Mouse (Mus musculus) ovary, postnatal 36 days (tissue): ENCODE measurements around the gene Slc2a2.

Experiments used
- DNase-seq: peaks from one replicate; pipeline ENCODE4 v3.0.0; 2022; ENCODE audit warnings: low spot score, mixed read lengths

Slc2a2 gene

GRCm38 (mm10) chr3:28697797-28698196 is at the start of gene Slc2a2:
Slc2a2 (plus strand) TSS chr3:28697903.
- no peak for DNase-seq

GRCm38 (mm10) chr3:28652574-28652973 is 45.1 kb upstream of the Slc2a2 start:
- DNase-seq = no peak

- DNase-seq = no peak
Measured at GRCm38 (mm10) chr3:28653043-28653442, 44.7 kb upstream of the Slc2a2 start.

DNA sequence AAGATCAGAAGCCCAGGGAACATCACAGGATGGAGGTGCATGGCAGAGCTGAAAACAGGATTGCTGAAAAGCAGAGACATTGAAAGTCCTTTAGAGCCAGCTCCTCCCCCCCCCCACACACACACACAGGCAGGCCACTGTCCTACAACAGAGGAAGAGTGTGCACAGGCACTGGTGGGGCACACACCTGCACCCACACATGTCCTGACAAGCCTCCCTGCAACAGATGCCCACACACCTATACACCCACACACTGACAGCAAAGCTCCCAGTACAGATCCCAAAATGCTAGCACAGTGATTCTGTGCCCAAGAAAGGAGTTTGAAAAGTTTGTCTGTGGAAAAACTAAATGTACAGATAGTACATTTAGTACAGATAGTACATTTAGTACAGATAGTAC is 43.0 kb upstream of the Slc2a2 start:
- no peak for DNase-seq

DNA sequence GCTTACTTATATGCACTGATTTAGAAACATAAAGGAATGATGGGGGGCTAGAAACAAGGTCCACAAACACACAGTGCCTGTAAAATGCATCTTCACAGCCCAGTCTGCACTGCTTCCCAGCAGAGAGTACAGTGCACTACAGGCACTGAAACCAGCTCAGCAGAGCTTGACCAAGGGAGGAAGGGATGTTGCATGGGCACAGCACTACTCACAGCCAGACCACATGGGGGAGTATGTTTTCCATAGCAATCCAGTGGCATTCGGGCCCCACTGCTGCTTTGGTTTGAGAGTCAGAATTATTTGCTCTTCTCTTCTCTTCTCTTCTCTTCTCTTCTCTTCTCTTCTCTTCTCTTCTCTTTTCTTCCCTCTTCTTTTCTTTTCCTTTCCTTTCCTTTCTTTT is 39.4 kb upstream of the Slc2a2 start:
- DNase-seq = no peak

GRCm38 (mm10) chr3:28680851-28681250 is 16.9 kb upstream of the Slc2a2 start:
- DNase-seq = no peak

DNA sequence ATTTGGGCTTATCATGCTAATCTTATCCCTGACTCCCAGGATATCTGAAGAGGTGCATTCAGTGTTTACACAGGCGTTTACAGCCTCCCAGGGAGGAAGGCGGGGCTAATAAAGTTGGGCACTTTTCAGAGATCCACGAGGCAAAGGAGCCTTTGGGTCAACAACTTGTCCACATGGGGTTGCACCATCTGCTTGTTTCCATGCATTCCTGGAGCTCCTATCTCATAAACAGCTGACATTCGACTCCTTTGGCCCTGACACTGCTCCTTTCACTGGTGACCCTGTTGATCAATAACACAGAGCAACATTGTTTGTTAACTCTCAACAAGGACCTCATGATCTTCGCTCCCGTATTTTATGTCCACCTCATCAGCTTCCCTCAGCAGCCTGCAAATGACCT is 15.8 kb upstream of the Slc2a2 start:
- no peak for DNase-seq

DNA sequence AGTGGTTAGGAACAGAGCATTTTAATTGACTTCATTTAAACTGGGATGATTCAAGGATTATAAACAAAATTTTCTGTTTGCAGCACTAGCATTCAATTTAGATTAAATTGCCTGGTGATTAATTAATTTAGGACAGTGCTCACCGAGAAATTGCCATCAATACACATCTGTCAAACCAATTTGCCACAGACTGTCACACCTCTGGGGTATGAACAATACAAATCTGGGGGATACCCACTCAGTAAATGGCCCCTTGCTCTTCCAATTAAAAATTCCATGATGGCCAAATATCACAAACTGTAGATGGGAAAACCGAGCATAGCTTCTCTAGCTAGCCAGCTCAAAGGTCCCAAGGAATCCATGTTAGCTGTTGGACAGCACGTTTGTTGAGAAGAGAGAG is 15.3 kb upstream of the Slc2a2 start:
- no peak for DNase-seq

GRCm38 (mm10) chr3:28685510-28685909 is 12.2 kb upstream of the Slc2a2 start:
- DNase-seq = no peak

DNA sequence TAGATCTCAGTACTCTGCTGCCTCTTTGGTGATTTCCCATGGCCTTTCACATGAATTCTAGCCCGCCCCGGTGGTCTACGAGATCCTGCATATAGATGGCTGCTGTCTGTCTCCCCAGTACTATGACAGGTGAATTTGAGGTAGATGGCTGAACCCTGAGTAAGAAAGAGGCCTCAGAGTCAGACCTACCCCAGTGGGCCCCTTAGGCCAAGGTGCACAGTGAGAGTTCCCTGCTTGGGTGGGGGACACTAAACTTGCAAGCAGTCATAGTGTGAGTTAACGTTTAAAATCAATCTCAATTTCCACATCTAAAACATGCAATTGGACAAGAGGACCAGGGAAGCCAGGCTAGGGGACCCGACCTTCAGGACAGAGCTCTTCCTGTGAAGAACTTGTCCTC is 2.9 kb upstream of the Slc2a2 start:
- no peak for DNase-seq

- no peak for DNase-seq
Measured at GRCm38 (mm10) chr3:28695608-28696007, 2.1 kb upstream of the Slc2a2 start.

GRCm38 (mm10) chr3:28696162-28696561 is 1.5 kb upstream of the Slc2a2 start:
- DNase-seq = no peak

DNA sequence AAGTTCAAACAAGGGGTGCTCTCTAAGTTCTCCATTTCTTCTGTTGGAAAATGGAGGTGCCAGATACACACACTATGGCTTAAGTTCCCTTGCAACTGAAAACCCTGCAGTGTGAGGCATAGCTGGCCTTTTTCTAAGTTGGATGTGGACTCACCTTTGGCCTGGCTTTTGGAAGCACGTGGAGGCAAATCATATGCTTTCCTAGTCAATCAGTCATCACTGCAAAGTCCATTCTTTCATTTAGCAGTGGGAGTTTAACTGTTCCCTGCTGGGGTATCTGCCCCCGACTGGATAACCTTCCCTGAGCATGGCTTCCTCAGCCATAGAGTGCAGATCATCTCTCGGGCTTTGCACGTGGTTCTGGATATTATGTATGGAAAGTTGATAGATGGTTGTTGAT is 1.9 kb downstream of the Slc2a2 start:
- DNase-seq = no peak

DNA sequence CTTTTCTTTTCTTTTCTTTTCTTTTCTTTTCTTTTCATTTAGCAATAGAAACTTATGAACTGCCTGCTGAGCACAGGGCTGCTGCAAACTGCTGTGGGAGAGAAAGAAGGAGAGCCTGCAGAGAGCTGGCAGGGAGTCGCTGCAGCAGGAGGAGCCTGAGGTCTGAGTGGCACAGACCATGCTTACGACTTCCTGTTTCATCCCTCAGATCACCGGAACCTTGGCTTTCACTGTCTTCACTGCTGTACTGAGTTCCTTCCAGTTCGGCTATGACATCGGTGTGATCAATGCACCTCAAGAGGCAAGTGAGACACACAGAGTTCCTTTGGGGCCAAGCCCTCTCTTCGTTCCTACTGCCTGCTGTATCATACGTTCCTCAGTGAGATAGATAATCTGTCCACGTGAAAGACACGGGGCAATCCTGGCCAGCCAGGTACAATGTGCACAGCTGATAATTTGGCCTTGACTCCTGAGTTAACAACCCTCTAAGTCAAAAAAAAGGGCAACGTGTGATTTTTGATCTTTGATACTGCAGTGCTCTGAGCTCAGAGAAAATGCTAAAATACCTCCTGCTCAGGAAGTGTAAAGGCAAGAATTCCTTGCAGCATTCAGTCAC is 7.9 kb downstream of the Slc2a2 start:
- DNase-seq = no peak

GRCm38 (mm10) chr3:28706736-28707135 is 9.0 kb downstream of the Slc2a2 start:
- no peak for DNase-seq

- no peak for DNase-seq
Measured at GRCm38 (mm10) chr3:28709740-28710139, 12.0 kb downstream of the Slc2a2 start.

DNA sequence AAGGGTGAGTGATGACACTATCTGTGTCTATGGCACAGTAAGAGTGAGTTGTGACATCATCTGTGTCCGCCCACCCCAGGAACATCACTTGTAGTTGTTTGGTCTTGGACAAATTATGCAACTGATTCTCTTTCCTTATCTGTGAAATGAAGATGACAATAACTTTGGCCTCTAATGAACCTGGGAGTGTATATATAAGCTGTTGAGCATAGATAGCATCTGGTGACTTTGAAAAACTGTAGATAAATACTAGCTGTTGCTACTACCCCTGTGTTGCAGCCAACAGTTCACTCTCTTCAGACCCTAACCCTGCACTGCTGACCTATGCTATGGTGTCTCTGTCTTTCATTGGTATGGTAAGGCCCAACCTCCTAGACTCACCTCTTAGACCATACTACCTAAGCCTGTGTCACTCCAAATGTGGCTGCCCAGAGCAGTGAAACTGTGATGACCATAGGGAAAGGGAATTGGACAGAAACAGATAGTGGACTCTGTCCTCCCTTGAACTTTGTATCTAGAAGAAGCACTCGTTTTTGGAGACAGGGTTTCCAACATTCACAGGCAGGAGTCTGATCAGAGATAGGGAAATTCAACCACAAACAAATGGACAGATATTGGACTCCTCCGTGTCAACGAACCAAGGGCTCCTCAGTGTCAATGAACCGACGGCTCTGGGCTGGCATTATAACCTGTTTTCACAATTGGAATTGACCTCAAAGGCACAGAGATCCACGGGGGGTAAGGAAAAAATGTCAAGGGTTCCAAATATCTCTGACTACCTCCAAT is 16.4 kb downstream of the Slc2a2 start:
- no peak for DNase-seq

DNA sequence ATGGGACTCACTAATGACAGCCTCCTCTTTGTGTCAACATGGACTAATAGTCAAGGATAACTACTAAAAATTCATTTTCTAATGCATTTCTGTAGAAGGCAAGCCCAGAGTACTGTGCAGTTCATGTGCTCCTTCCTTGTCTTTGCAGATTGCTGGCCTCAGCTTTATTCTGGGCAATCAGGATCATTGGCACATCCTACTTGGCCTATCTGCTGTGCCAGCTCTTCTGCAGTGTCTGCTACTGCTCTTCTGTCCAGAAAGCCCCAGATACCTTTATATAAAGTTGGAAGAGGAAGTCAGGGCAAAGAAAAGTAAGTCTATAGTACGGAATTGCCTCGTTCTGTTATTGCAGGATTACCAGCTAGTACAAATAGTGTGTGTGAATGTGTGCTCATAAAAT is 20.8 kb downstream of the Slc2a2 start:
- DNase-seq = no peak

GRCm38 (mm10) chr3:28721218-28721617 is 23.5 kb downstream of the Slc2a2 start:
- no peak for DNase-seq

GRCm38 (mm10) chr3:28721838-28722237 is 24.1 kb downstream of the Slc2a2 start:
- no peak for DNase-seq

DNA sequence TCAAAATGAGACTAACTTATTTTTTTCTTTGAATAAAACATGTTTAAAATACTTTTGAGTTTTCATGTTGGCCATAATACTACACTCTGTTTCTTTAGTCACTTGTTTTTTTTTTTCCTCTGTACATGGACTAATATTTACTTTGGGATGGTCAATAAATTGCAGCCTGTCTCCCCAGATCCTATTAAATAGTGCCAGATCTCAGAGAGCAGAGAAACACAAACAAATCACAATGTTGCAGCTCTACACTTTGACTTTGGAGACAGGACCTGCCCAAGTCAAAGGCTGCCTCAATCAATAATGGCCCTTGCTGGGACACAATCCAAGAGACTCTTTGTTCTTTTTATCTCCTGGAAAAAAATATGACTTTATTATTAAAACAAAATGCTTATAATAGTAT is 24.8 kb downstream of the Slc2a2 start:
- no peak for DNase-seq

- DNase-seq = no peak
Measured at GRCm38 (mm10) chr3:28723534-28723933, 25.8 kb downstream of the Slc2a2 start.

DNA sequence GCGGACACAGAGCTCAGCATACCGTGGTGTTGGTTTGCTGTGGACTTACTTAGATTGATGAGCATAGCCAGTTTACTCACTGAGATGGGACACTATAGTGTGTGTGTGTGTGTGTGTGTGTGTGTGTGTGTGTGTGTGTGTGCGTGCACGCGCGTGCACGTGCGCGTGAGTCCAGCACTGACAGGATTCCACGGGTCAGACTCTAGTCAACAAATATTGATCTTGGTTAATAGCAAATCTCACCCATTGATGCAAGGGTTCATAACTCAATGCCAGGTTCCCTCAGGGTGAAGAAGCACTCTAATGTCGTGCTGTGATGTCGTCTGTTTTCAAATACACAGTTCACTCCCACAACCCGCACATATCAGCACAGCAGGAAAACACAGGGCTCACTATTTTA is 27.5 kb downstream of the Slc2a2 start:
- DNase-seq = no peak

- DNase-seq = no peak
Measured at GRCm38 (mm10) chr3:28726356-28726755, 28.7 kb downstream of the Slc2a2 start.
